Mouse (Mus musculus): ENCODE data around the gene Faf1.

GRCm38 (mm10) chr4:109789347-109790001, 113.1 kb downstream of the Faf1 start:
- no peak for TF ChIP-seq CTCF (IDR thresholded peaks at IDR 0.05; ENCODE audit: insufficient read depth, low read length)
- no peak for TF ChIP-seq POLR2A (IDR thresholded peaks at IDR 0.05; ENCODE audit: borderline replicate concordance, extremely low read depth, low read depth, low read length)

All from lung, adult 2 months (tissue).